ENCODE assay signal across 11 mouse cellular contexts in the genomic region with DNA sequence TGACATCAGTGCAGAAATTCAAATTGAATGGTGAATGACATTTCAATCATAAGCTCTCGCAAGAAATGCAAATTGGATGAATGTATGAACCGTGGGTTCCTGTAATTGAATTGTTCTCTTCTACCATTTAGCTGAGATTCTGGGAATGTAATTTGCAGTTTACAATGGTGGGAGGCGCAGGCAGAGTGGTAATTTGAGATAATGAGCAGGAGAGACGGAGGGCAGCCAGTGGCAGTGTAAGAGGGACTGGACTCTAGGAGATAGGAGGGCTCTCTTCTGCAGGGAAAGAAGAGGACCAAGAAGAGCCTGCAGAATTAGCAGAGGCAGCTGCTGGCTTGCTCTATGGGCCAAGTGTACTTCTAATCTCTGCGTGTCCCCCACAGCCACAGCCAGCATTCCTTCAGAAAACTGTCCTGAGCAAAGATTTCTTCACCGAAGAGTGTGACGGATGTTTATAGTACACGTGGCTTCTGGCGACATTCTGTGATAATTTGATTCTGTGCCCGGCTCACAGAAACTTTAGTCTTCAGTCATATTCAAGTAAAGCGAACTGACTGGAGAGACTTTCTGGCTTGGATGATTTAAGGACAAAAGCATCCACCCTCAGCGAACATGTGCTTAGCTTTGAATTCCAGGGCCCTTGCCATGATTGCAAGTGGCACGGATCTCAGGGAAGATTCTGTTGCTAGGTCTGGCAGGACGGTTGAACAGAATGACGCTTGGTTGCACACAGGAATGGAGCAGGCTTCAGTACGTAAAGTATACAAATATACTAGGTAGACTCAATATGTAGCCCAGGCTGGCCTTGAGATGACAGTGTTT.
A peak's percentile ranks its signal among the peaks of the same experiment; 100 is the strongest.
DNase-seq lines count a peak whose midpoint lies in the region; ATAC-seq lines count a peak whose summit lies in the region.
"Had no signal": no experiment of that assay in that cellular context is flagged by ENCODE, and none has a peak within 500 bp of the region (broad histone marks: within the 10 kb centered on the region; RNA-seq: fewer than 3 reads in every experiment).

No protein-coding gene starts in this region.

- no peak overlapping the region for H3K9ac ChIP-seq in hindbrain, embryonic 13.5 days
- no peak overlapping the region for H3K9ac ChIP-seq in hindbrain, embryonic 16.5 days (ENCODE audit: low read depth, low read length)
- H3K9ac ChIP-seq in midbrain, embryonic 13.5 days (replicated peaks), result no peak overlapping the region
- no peak overlapping the region for H3K9ac ChIP-seq in heart, embryonic 16.5 days (ENCODE audit: low read length)

- H3K27ac ChIP-seq in hindbrain, embryonic 13.5 days, result peak overlapping the region; percentile 53
- no peak overlapping the region for H3K27ac ChIP-seq in hindbrain, embryonic 16.5 days (ENCODE audit: low read depth, low read length)
- no peak overlapping the region for H3K27ac ChIP-seq in midbrain, embryonic 13.5 days
- no peak overlapping the region for H3K27ac ChIP-seq in midbrain, embryonic 10.5 days (replicated peaks)
- 0 out of 2 replicates have a peak overlapping the region, but pooled peaks have one; percentile 16 for H3K27ac ChIP-seq in heart, embryonic 16.5 days (ENCODE audit: low read length)
- H3K27ac ChIP-seq: hindbrain, embryonic 10.5 days; macrophage had no signal

- ATAC-seq in hindbrain, embryonic 13.5 days (ENCODE audit: low FRiP score), result 0 out of 2 replicates have a peak, but pooled peaks have one; percentile 39
- ATAC-seq in hindbrain, embryonic 16.5 days, result no peak
- ATAC-seq in midbrain, embryonic 13.5 days, result 0 out of 2 replicates have a peak, but pooled peaks have one; percentile 27
- ATAC-seq in heart, embryonic 16.5 days (replicated peaks; ENCODE audit: extremely low read depth, insufficient read depth, low FRiP score), result no peak
- no peak for ATAC-seq in CD4-positive, CD25-positive, alpha-beta regulatory T cell, adult 4 months

- H3K4me1 ChIP-seq in hindbrain, embryonic 13.5 days (replicated peaks), result no peaks in the 10 kb centered on the region
- H3K4me1 ChIP-seq in hindbrain, embryonic 16.5 days (ENCODE audit: control insufficient read depth, insufficient read depth, low read depth, low read length), result no peaks in the 10 kb centered on the region; the same call in 1 of the 2 replicates
- no peaks in the 10 kb centered on the region for H3K4me1 ChIP-seq in midbrain, embryonic 13.5 days (replicated peaks)
- H3K4me1 ChIP-seq in midbrain, embryonic 10.5 days, result no peaks in the 10 kb centered on the region
- H3K4me1 ChIP-seq in heart, embryonic 16.5 days (ENCODE audit: control insufficient read depth, insufficient read depth, low read length), result peaks cover 8% of the 10 kb centered on the region
- H3K4me1 ChIP-seq: hindbrain, embryonic 10.5 days had no signal

- no peaks in the 10 kb centered on the region for H3K9me3 ChIP-seq in hindbrain, embryonic 13.5 days
- H3K9me3 ChIP-seq in hindbrain, embryonic 16.5 days (ENCODE audit: control insufficient read depth, low read length), result no peaks in the 10 kb centered on the region
- H3K9me3 ChIP-seq in midbrain, embryonic 13.5 days, result no peaks in the 10 kb centered on the region
- H3K9me3 ChIP-seq in midbrain, embryonic 10.5 days (replicated peaks), result no peaks in the 10 kb centered on the region
- no peaks in the 10 kb centered on the region for H3K9me3 ChIP-seq in heart, embryonic 16.5 days (replicated peaks; ENCODE audit: control insufficient read depth, low read length)
- H3K9me3 ChIP-seq: hindbrain, embryonic 10.5 days had no signal

- 73% methylated on average over 16 of the region's 16 CpGs for WGBS in hindbrain, embryonic 13.5 days
- 67% methylated on average over 16 of the region's 16 CpGs for WGBS in hindbrain, embryonic 16.5 days
- WGBS in midbrain, embryonic 13.5 days, result 80% methylated on average over 16 of the region's 16 CpGs
- WGBS in midbrain, embryonic 10.5 days, result 86% methylated on average over 16 of the region's 16 CpGs
- 41% methylated on average over 16 of the region's 16 CpGs for WGBS in heart, embryonic 16.5 days

- H3K27me3 ChIP-seq in hindbrain, embryonic 13.5 days, result no peaks in the 10 kb centered on the region
- H3K27me3 ChIP-seq in hindbrain, embryonic 16.5 days (replicated peaks; ENCODE audit: control insufficient read depth, insufficient read depth, low read length), result no peaks in the 10 kb centered on the region
- no peaks in the 10 kb centered on the region for H3K27me3 ChIP-seq in midbrain, embryonic 13.5 days
- no peaks in the 10 kb centered on the region for H3K27me3 ChIP-seq in midbrain, embryonic 10.5 days (ENCODE audit: low read depth, poor library complexity, severe bottlenecking)
- no peaks in the 10 kb centered on the region for H3K27me3 ChIP-seq in heart, embryonic 16.5 days (ENCODE audit: control insufficient read depth, insufficient read depth, low read length)

- H3K4me2 ChIP-seq in hindbrain, embryonic 13.5 days, result no peak overlapping the region
- H3K4me2 ChIP-seq in hindbrain, embryonic 16.5 days (ENCODE audit: low read length), result no peak overlapping the region
- no peak overlapping the region for H3K4me2 ChIP-seq in midbrain, embryonic 13.5 days (replicated peaks)
- peak overlapping the region; percentile 14; the same call in 1 of the 2 replicates for H3K4me2 ChIP-seq in heart, embryonic 16.5 days (ENCODE audit: low read depth, low read length)

- DNase-seq in midbrain, embryonic 10.5 days (ENCODE audit: low spot score), result no peak
- DNase-seq in left cerebral cortex, adult 18-20 months (ENCODE audit: low spot score in 2 of 2), result no peak
- DNase-seq: cerebellum, adult 9-10 months; thymus, postnatal 14 days had no signal

- no peak overlapping the region for H3K4me3 ChIP-seq in hindbrain, embryonic 13.5 days
- H3K4me3 ChIP-seq in hindbrain, embryonic 16.5 days (ENCODE audit: low read length), result no peak overlapping the region
- H3K4me3 ChIP-seq in midbrain, embryonic 13.5 days (replicated peaks), result no peak overlapping the region
- H3K4me3 ChIP-seq in midbrain, embryonic 10.5 days, result no peak overlapping the region
- H3K4me3 ChIP-seq in heart, embryonic 16.5 days (ENCODE audit: low read length), result no peak overlapping the region
- H3K4me3 ChIP-seq: hindbrain, embryonic 10.5 days had no signal

- H3K36me3 ChIP-seq in hindbrain, embryonic 13.5 days, result no peaks in the 10 kb centered on the region
- no peaks in the 10 kb centered on the region for H3K36me3 ChIP-seq in hindbrain, embryonic 16.5 days (ENCODE audit: control insufficient read depth, insufficient read depth, low read length)
- H3K36me3 ChIP-seq in midbrain, embryonic 13.5 days, result no peaks in the 10 kb centered on the region
- no peaks in the 10 kb centered on the region for H3K36me3 ChIP-seq in midbrain, embryonic 10.5 days
- H3K36me3 ChIP-seq in heart, embryonic 16.5 days (ENCODE audit: control insufficient read depth, insufficient read depth), result no peaks in the 10 kb centered on the region
- H3K36me3 ChIP-seq: hindbrain, embryonic 10.5 days had no signal

Comparison
In these comparisons a context has a peak if more than half of its experiments do, and no peak if none do; other contexts are left out.
1. ATAC-seq: peak in hindbrain, embryonic 13.5 days (single experiment) and midbrain, embryonic 13.5 days (single experiment); none in hindbrain, embryonic 16.5 days (single experiment), heart, embryonic 16.5 days (single experiment) and CD4-positive, CD25-positive, alpha-beta regulatory T cell, adult 4 months (single experiment).
2. H3K27ac ChIP-seq: peak in hindbrain, embryonic 13.5 days (single experiment) and heart, embryonic 16.5 days (single experiment); none in hindbrain, embryonic 16.5 days (single experiment), midbrain, embryonic 13.5 days (single experiment) and midbrain, embryonic 10.5 days (single experiment).